Mouse (Mus musculus) cerebellum, adult 8-10 months (tissue): Measurements from ENCODE around the gene Ddn.

Experiments used
- DNase-seq: peaks from one replicate; pipeline ENCODE4 v3.0.0; 2022

The Ddn gene

DNA sequence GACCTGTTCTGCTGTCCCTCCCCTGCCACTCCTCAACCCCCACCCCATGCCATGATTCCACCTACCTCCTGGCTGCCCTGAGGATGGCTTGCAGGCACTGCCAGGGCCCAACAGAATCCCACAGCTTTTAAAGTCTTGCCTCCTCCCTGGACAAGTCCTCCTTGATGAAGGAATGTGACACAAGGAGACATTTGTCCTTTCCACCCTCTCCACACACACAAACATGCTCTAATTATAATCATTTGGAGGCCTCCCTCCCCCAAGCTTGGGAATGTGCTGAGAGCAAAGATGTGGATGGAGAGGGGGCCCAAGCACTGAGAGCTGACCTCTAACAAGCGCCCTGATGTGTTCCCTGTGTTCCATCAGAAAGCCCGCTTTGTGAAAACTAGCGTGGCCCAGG, at the start of gene Ddn:
Gene Ddn (minus strand): TSS at position 101 of the 400 bp plus-strand sequence.
- DNase-seq = no peak

- DNase-seq = no peak
These were observed 44.9 kb upstream of the Ddn start for GRCm38 (mm10) chr15:98854214-98854613.

GRCm38 (mm10) chr15:98853161-98853937, 44.1 kb upstream of the Ddn start:
- no peak for DNase-seq

- DNase-seq = no peak
These were observed 43.4 kb upstream of the Ddn start for GRCm38 (mm10) chr15:98852733-98853132.

- no peak for DNase-seq
These were observed 42.8 kb upstream of the Ddn start for GRCm38 (mm10) chr15:98852071-98852470.

GRCm38 (mm10) chr15:98851229-98851818, 42.0 kb upstream of the Ddn start:
- DNase-seq = no peak

- DNase-seq = no peak
These were observed 41.4 kb upstream of the Ddn start for GRCm38 (mm10) chr15:98850668-98851067.

DNA sequence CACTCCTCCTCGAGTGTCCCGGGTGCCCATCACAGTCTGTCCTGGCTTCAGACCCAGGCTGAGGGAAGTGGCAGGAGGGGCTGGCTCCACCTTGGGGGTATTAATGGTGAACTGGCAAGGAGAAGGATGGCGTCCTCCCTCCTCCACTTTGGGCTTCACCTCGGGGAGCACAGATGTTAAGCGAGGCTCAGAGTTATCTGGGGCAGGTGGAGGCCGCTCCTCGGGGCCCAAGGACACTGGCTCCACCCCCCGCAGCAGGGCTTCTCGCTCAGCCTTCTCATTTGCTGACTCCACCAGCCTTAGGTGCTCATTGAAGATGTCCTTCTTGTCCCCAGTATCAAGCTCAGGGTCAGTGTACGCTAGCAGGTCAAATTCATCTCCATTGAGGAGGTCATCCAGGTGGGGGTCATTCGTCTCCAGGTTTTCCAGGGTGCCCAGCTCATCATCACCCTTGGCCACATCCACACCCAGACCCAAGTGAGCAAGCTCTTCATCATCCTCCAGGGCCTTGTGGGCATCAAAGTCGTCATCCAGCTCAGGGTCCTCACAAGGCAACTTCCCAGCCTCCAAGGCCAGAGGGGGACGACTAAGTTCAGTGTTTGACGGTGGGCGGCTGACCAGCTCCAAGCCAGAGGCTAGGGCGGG, 40.8 kb upstream of the Ddn start:
- DNase-seq = no peak

GRCm38 (mm10) chr15:98849165-98849564, 39.9 kb upstream of the Ddn start:
- DNase-seq = no peak

DNA sequence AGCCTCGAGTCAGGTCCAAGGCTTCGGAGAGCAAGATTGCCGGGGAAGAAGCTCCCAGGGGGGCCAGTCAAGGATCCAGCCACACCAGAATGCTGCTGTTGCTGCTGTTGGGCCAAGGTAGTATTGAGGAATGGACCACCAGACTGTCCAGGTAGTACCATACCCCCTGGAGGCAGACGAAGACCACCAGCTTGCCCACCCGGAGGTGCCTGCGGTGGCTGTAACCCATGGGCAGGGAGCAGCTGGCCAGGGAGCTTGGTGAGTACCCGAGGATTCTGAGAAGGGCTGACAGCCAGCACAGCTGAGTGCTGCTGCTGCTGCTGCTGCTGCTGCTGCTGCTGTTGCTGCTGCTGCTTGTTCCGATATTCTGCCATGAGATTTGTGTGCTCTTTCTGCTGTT, 36.9 kb upstream of the Ddn start:
- no peak for DNase-seq

DNA sequence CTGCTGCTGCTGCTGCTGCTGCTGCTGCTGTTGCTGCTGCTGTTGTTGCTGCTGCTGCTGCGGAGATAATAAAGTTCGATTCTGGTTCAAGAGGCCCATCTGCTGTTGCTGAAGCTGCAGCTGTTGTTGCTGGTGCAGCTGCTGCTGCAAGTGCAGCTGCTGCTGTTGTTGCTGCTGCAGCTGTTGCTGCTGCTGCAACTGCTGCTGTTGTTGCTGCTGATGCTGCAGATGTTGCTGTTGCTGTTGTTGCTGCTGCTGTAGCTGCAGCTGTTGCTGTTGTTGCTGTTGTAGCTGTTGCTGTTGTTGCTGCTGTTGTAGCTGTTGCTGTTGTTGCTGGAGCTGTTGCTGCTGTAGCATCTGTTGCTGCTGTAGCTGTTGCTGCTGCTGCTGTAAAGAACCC, 35.9 kb upstream of the Ddn start:
- no peak for DNase-seq

- DNase-seq = no peak
These were observed 34.4 kb upstream of the Ddn start for GRCm38 (mm10) chr15:98843595-98844223.

DNA sequence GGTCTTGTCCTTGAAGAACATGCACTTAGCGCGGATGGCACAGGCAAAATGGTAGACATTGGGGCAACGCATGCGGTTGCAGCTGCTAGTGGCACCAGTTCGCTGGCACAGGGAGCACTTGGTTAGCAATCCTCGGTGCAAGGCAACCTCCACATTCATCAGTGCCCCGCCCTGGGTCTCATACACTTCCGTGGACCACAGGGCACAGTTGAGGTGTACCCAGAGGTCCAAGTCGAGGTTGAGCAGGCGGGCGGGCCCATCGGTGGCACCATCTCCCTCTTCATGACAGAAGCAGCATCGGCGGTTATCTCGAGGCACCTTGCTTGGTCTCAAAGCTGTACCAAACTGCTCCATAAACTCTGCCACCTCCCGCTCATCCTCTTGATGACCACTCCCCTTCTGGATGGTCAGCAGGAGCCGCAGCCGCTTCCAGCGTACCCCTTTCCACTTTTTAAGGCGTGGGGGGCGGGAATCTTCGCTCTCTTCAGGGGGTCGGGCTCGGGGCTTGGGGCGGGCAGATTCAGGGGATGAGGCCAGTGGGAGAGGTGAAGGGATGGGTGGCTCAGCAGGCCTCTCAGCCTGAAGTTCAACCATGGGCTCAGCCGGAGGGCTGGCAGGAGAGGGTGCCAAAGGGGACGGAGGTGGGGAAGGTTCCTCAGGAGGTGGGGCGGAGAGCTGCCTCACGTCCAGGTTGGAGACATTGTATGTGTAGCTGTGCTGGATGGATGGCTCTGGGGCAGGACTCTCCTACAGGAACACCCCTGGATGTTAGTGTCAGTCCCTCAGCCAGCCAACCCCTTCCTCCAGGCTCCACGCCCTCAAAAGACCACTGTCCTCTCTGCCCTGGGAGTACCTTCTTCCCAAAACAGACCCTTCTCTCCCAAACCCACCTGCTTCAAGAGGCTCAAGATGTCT, 30.6 kb upstream of the Ddn start:
- no peak for DNase-seq

DNA sequence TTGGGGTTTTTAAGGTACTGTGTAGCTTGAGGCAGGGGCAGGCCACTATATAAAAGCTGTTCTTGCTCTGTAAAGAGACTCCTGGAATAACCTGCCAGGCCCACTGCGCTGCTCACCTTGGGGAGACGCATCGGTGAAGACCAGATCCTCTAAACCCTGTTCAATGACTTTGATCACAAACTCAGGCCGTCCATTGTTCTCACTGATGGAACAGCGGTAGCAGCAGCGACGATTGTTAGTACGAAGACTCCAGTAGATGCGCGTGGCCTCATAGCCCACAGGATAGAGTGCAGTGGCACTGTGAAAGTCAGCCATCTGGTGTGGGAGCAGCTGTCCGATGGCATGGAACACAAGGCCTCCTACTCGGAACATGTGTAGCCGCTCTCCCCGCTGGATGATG, 29.9 kb upstream of the Ddn start:
- no peak for DNase-seq

GRCm38 (mm10) chr15:98837743-98838103, 28.4 kb upstream of the Ddn start:
- no peak for DNase-seq

DNA sequence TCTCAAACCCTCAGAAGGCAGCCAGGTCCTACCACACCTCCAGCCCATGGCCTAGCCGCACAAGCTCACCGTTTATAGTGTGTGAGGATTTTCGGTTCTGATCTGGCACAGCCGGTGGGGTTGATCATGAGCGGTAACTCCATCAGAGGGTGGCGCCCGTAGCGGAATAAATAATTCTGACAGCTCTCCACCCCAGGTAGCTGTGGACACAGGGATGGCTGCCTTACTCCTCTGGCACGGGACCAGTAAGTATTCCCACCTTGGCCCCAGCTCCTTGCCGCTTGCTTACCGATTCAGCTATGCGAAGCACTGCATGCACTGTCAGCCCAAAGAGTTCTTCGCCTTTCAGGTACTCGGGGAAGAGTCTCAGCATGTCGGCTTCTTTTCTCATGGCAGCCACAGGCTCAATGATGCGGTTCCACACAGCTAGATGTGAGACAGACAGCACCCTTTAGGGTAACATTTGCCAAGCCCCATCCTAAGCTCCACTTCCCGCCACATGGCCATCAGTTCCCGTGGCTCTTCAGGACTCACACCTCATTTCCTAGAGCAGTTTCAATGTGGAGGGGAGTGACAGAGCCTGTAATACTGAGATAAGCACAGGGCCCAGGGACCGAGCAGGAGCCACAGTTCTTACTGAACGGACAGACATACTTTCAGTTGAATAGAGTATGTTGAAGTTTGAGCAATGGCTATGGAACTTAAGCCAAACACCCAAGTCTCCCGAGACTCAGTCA, 27.9 kb upstream of the Ddn start:
- DNase-seq = no peak

GRCm38 (mm10) chr15:98835291-98835690, 26.0 kb upstream of the Ddn start:
- no peak for DNase-seq

GRCm38 (mm10) chr15:98834059-98834458, 24.8 kb upstream of the Ddn start:
- DNase-seq = no peak

- no peak for DNase-seq
These were observed 24.0 kb upstream of the Ddn start for GRCm38 (mm10) chr15:98833281-98833680.

- no peak for DNase-seq
These were observed 23.1 kb upstream of the Ddn start for GRCm38 (mm10) chr15:98832161-98833058.

- DNase-seq = no peak
These were observed 22.4 kb upstream of the Ddn start for GRCm38 (mm10) chr15:98831684-98832035.
